Mouse (Mus musculus): ENCODE measurements around the gene Tbc1d13. TPM values are rescaled to one million over a fixed set of nuclear protein-coding genes. Genes with fewer than 3 reads are reported as not detected.
"Not testable (repeated sequence)": the region's sequence is repeated elsewhere in the genome, so short reads cannot be mapped to it uniquely, and the experiment has no call there.

The Tbc1d13 gene
- polyA plus RNA-seq, 1 experiment from 2014 or later: 5.1 TPM

- H3K4me2 ChIP-seq: no peak overlapping the region
- no peaks in the 10 kb centered on the region for H3K4me1 ChIP-seq
- no peaks in the 10 kb centered on the region for H3K36me3 ChIP-seq
- no peak overlapping the region for H3K4me3 ChIP-seq
- peaks cover 20% of the 10 kb centered on the region for H3K9me3 ChIP-seq
- no peak overlapping the region for H3K9ac ChIP-seq
- no peaks in the 10 kb centered on the region for H3K27me3 ChIP-seq (replicated peaks)
- no peak overlapping the region for H3K27ac ChIP-seq (replicated peaks)
- WGBS: 53% methylated on average over 9 of the region's 9 CpGs
- ATAC-seq (ENCODE audit: extremely low read depth, insufficient number of reproducible peaks, low FRiP score, low TSS enrichment): no peak
Observed at GRCm38 (mm10) chr2:30164340-30164932, 30.9 kb downstream of the Tbc1d13 start.

- Histone ChIP-seq H3K9ac (no peak overlapping the region), H3K27ac (replicated peaks) (no peak overlapping the region), H3K4me2 (no peak overlapping the region), H3K4me1 (peaks cover 5% of the 10 kb centered on the region), H3K27me3 (replicated peaks) (no peaks in the 10 kb centered on the region), H3K9me3 (peaks cover 20% of the 10 kb centered on the region), H3K4me3 (no peak overlapping the region), H3K36me3 (no peaks in the 10 kb centered on the region)
- 51% methylated on average over 4 of the region's 4 CpGs for WGBS
- no peak for ATAC-seq (ENCODE audit: extremely low read depth, insufficient number of reproducible peaks, low FRiP score, low TSS enrichment)
Observed at GRCm38 (mm10) chr2:30166677-30167076, 33.1 kb downstream of the Tbc1d13 start.

GRCm38 (mm10) chr2:30171371-30171996, 37.9 kb downstream of the Tbc1d13 start, which contains the start of gene Endog:
Gene Endog, plus strand, starts transcription at chr2:30171493.
- peaks cover 14% of the 10 kb centered on the region for H3K9me3 ChIP-seq
- H3K4me3 ChIP-seq: peak within 1 kb of the TSS; percentile 70
- H3K27ac ChIP-seq (replicated peaks): peak within 1 kb of the TSS; percentile 95
- H3K9ac ChIP-seq: peak within 1 kb of the TSS; percentile 89
- peaks cover 18% of the 10 kb centered on the region for H3K4me1 ChIP-seq
- ATAC-seq (ENCODE audit: extremely low read depth, insufficient number of reproducible peaks, low FRiP score, low TSS enrichment): peak; percentile 79; the same call in 1 of the 2 replicates
- H3K36me3 ChIP-seq: peaks cover 42% of the 10 kb centered on the region
- WGBS: under 1% methylated on average over 74 of the region's 75 CpGs
- peak within 1 kb of the TSS; percentile 93 for H3K4me2 ChIP-seq
- H3K27me3 ChIP-seq (replicated peaks): no peaks in the 10 kb centered on the region

GRCm38 (mm10) chr2:30171997-30172382, 38.4 kb downstream of the Tbc1d13 start:
- WGBS: 1% methylated on average over 19 of the region's 19 CpGs
- ATAC-seq (ENCODE audit: extremely low read depth, insufficient number of reproducible peaks, low FRiP score, low TSS enrichment): no peak
- peak overlapping the region; percentile 70 for H3K4me3 ChIP-seq

GRCm38 (mm10) chr2:30173541-30174240, 40.1 kb downstream of the Tbc1d13 start:
- peaks cover 48% of the 10 kb centered on the region for H3K36me3 ChIP-seq
- no peak for ATAC-seq (ENCODE audit: extremely low read depth, insufficient number of reproducible peaks, low FRiP score, low TSS enrichment)
- H3K9ac ChIP-seq: no peak overlapping the region
- H3K4me2 ChIP-seq: no peak overlapping the region
- H3K27ac ChIP-seq (replicated peaks): no peak overlapping the region
- no peaks in the 10 kb centered on the region for H3K27me3 ChIP-seq (replicated peaks)
- H3K9me3 ChIP-seq: 0 out of 2 replicates have a peak, but pooled peaks cover 4% of the 10 kb centered on the region
- H3K4me3 ChIP-seq: no peak overlapping the region
- 90% methylated on average over 20 of the region's 20 CpGs for WGBS
- peaks cover 28% of the 10 kb centered on the region for H3K4me1 ChIP-seq

More at GRCm38 (mm10) chr2:30171997-30172382, 38.4 kb downstream of the Tbc1d13 start:
- Histone ChIP-seq H3K27me3 (replicated peaks) (no peaks in the 10 kb centered on the region), H3K36me3 (peaks cover 47% of the 10 kb centered on the region), H3K27ac (replicated peaks) (peak overlapping the region; percentile 95), H3K9ac (peak overlapping the region; percentile 89), H3K4me1 (peaks cover 18% of the 10 kb centered on the region), H3K9me3 (peaks cover 9% of the 10 kb centered on the region; the same call in 1 of the 2 replicates), H3K4me2 (peak overlapping the region; percentile 93)

GRCm38 (mm10) chr2:30175897-30176296, 42.4 kb downstream of the Tbc1d13 start:
- Histone ChIP-seq H3K4me3 (no peak overlapping the region), H3K4me1 (peaks cover 26% of the 10 kb centered on the region), H3K9ac (no peak overlapping the region), H3K27ac (replicated peaks) (no peak overlapping the region), H3K27me3 (replicated peaks) (no peaks in the 10 kb centered on the region), H3K4me2 (no peak overlapping the region), H3K36me3 (peaks cover 48% of the 10 kb centered on the region), H3K9me3 (0 out of 2 replicates have a peak, but pooled peaks cover 4% of the 10 kb centered on the region)
- WGBS: 77% methylated on average over 8 of the region's 8 CpGs
- no peak for ATAC-seq (ENCODE audit: extremely low read depth, insufficient number of reproducible peaks, low FRiP score, low TSS enrichment)

GRCm38 (mm10) chr2:30176561-30176960, 43.0 kb downstream of the Tbc1d13 start:
- WGBS: 96% methylated on average over 2 of the region's 2 CpGs
- Histone ChIP-seq H3K27me3 (replicated peaks) (no peaks in the 10 kb centered on the region), H3K9ac (no peak overlapping the region), H3K4me3 (no peak overlapping the region), H3K27ac (replicated peaks) (no peak overlapping the region), H3K36me3 (peaks cover 48% of the 10 kb centered on the region), H3K9me3 (0 out of 2 replicates have a peak, but pooled peaks cover 4% of the 10 kb centered on the region), H3K4me2 (peak overlapping the region; percentile 85; the same call in 1 of the 2 replicates), H3K4me1 (peaks cover 23% of the 10 kb centered on the region)
- ATAC-seq (ENCODE audit: extremely low read depth, insufficient number of reproducible peaks, low FRiP score, low TSS enrichment): no peak

GRCm38 (mm10) chr2:30177700-30178675, 44.4 kb downstream of the Tbc1d13 start, which contains the start of gene Spout1:
Gene Spout1, minus strand, starts transcription at chr2:30178459.
- H3K4me1 ChIP-seq: peaks cover 12% of the 10 kb centered on the region
- peak within 1 kb of the TSS; percentile 86 for H3K9ac ChIP-seq
- peak within 1 kb of the TSS; percentile 85 for H3K4me2 ChIP-seq
- H3K27ac ChIP-seq (replicated peaks): peak within 1 kb of the TSS; percentile 57
- H3K27me3 ChIP-seq (replicated peaks): no peaks in the 10 kb centered on the region
- H3K4me3 ChIP-seq: peak within 1 kb of the TSS; percentile 71
- H3K9me3 ChIP-seq: 0 out of 2 replicates have a peak, but pooled peaks cover 4% of the 10 kb centered on the region
- 2% methylated on average over 54 of the region's 54 CpGs for WGBS
- H3K36me3 ChIP-seq: peaks cover 41% of the 10 kb centered on the region
- peak; percentile 93 for ATAC-seq (ENCODE audit: extremely low read depth, insufficient number of reproducible peaks, low FRiP score, low TSS enrichment)

GRCm38 (mm10) chr2:30178711-30179110, 45.2 kb downstream of the Tbc1d13 start:
- Histone ChIP-seq H3K36me3 (peaks cover 34% of the 10 kb centered on the region), H3K4me1 (peaks cover 10% of the 10 kb centered on the region), H3K4me3 (peak overlapping the region; percentile 71), H3K4me2 (peak overlapping the region; percentile 85)
- not testable (repeated sequence) for ATAC-seq (ENCODE audit: extremely low read depth, insufficient number of reproducible peaks, low FRiP score, low TSS enrichment); H3K9ac ChIP-seq; H3K27me3 ChIP-seq (replicated peaks); H3K27ac ChIP-seq (replicated peaks); H3K9me3 ChIP-seq
- WGBS: 49% methylated on average over 7 of the region's 7 CpGs

GRCm38 (mm10) chr2:30182424-30182823, 48.9 kb downstream of the Tbc1d13 start:
- H3K4me3 ChIP-seq: no peak overlapping the region
- H3K36me3 ChIP-seq: peaks cover 12% of the 10 kb centered on the region
- 83% methylated on average over 2 of the region's 2 CpGs for WGBS
- H3K27me3 ChIP-seq (replicated peaks): no peaks in the 10 kb centered on the region
- H3K9ac ChIP-seq: no peak overlapping the region
- ATAC-seq (ENCODE audit: extremely low read depth, insufficient number of reproducible peaks, low FRiP score, low TSS enrichment): no peak
- peaks cover 10% of the 10 kb centered on the region for H3K4me1 ChIP-seq
- H3K4me2 ChIP-seq: no peak overlapping the region
- no peak overlapping the region for H3K27ac ChIP-seq (replicated peaks)
- H3K9me3 ChIP-seq: peaks cover 5% of the 10 kb centered on the region; the same call in 1 of the 2 replicates
